Mouse (Mus musculus) forebrain, embryonic 14.5 days (tissue): Measurements from ENCODE around the gene Pcna. TPM values are rescaled to one million over a fixed set of nuclear protein-coding genes. Genes with fewer than 3 reads are reported as not detected.

Source experiments
- ATAC-seq: fragments of 200-750 bp; cut with Nextera tagmentation; 2 replicates; pipeline ENCODE4 v1.8.0; 2017; ENCODE audit warnings: mild to moderate bottlenecking, moderate library complexity
- DNase-seq: peaks from one replicate; pipeline ENCODE4 v3.0.0-alpha.2; 2015; ENCODE audit warnings: low spot score
- H3K27ac ChIP-seq: fragments of 300-500 bp; sonication (generic); 2 replicates; pipeline ENCODE4 v1.5.1; 2014; ENCODE audit warnings: low read depth, mild to moderate bottlenecking, control low read depth, low read length, moderate library complexity
- H3K27me3 ChIP-seq: fragments of 300-500 bp; sonication (generic); replicated peaks from 2 replicates; pipeline ENCODE4 v1.6.1; 2014; ENCODE audit warnings: low read length, control low read depth, mixed read lengths; ENCODE audit not compliant: control insufficient read depth, insufficient read depth
- H3K36me3 ChIP-seq: fragments of 300-500 bp; sonication (generic); 2 replicates; pipeline ENCODE4 v1.6.1; 2014; ENCODE audit warnings: low read length, control low read depth; ENCODE audit not compliant: control insufficient read depth, insufficient read depth
- H3K4me1 ChIP-seq: fragments of 300-500 bp; sonication (generic); 2 replicates; pipeline ENCODE4 v1.6.1; 2014; ENCODE audit warnings: antibody characterized with exemption, low read length, control low read depth; ENCODE audit not compliant: control insufficient read depth, insufficient read depth
- H3K4me2 ChIP-seq: fragments of 300-500 bp; sonication (generic); 2 replicates; pipeline ENCODE4 v1.6.1; 2014; ENCODE audit warnings: mild to moderate bottlenecking, control low read depth, low read length
- H3K4me3 ChIP-seq: fragments of 300-500 bp; sonication (generic); 2 replicates; pipeline ENCODE4 v1.5.1; 2014; ENCODE audit warnings: low read depth, low read length, control low read depth
- H3K9ac ChIP-seq: fragments of 300-500 bp; sonication (generic); 2 replicates; pipeline ENCODE4 v1.6.1; 2014; ENCODE audit warnings: mild to moderate bottlenecking, low read length, control low read depth, moderate library complexity
- H3K9me3 ChIP-seq: fragments of 300-500 bp; sonication (generic); replicated peaks from 2 replicates; pipeline ENCODE4 v1.6.1; 2016; ENCODE audit warnings: low read length, control low read depth, mixed read lengths; ENCODE audit not compliant: control insufficient read depth
- WGBS: fragments of 180-500 bp; shearing (Covaris S2); extraction: QIAGEN DNeasy Blood & Tissue Kit; methylation state at CpG from one replicate; pipeline ENCODE4 v1.1.7; 2014; 5-methylcytosine and 5-hydroxymethylcytosine counted together
- polyA plus RNA-seq: library from polyadenylated mRNA; unstranded; fragments of >200 nt; fragmentation: Nextera tagmentation; extraction: Ambion mirVana; gene quantifications from 2 replicates; pipeline ENCODE4 v1.2.1, GENCODE M21; 2014

The Pcna gene
- polyA plus RNA-seq, 1 experiment from 2014 or later: 258 TPM

GRCm38 (mm10) chr2:132232413-132232945 lies 20.6 kb downstream of the Pcna start:
- Histone ChIP-seq H3K9me3 (no peaks in the 10 kb centered on the region), H3K4me3 (no peak overlapping the region), H3K4me1 (no peaks in the 10 kb centered on the region), H3K36me3 (no peaks in the 10 kb centered on the region), H3K27ac (no peak overlapping the region), H3K27me3 (no peaks in the 10 kb centered on the region), H3K9ac (no peak overlapping the region), H3K4me2 (no peak overlapping the region)
- 65% methylated on average over 3 of the region's 3 CpGs for WGBS
- ATAC-seq (no peak), DNase-seq (no peak)

- no peaks in the 10 kb centered on the region for H3K36me3 ChIP-seq
- 91% methylated on average over 4 of the region's 4 CpGs for WGBS
- H3K27ac ChIP-seq: no peak overlapping the region
- DNase-seq (no peak), ATAC-seq (no peak)
- H3K9ac ChIP-seq: no peak overlapping the region
- H3K9me3 ChIP-seq: no peaks in the 10 kb centered on the region
- H3K4me3 ChIP-seq: no peak overlapping the region
- no peaks in the 10 kb centered on the region for H3K4me1 ChIP-seq
- H3K27me3 ChIP-seq: no peaks in the 10 kb centered on the region
- H3K4me2 ChIP-seq: no peak overlapping the region
Measured at GRCm38 (mm10) chr2:132224359-132224758, 28.8 kb downstream of the Pcna start.

- Histone ChIP-seq H3K4me2 (no peak overlapping the region), H3K4me3 (no peak overlapping the region), H3K27me3 (no peaks in the 10 kb centered on the region), H3K27ac (no peak overlapping the region), H3K9ac (no peak overlapping the region), H3K9me3 (no peaks in the 10 kb centered on the region), H3K4me1 (no peaks in the 10 kb centered on the region), H3K36me3 (no peaks in the 10 kb centered on the region)
- 72% methylated on average over 11 of the region's 11 CpGs for WGBS
- ATAC-seq: no peak
- no peak for DNase-seq
Measured at GRCm38 (mm10) chr2:132221611-132222073, 31.5 kb downstream of the Pcna start.

GRCm38 (mm10) chr2:132211995-132212656 lies 41.0 kb downstream of the Pcna start:
- Histone ChIP-seq H3K4me3 (no peak overlapping the region), H3K27me3 (no peaks in the 10 kb centered on the region), H3K27ac (no peak overlapping the region), H3K9me3 (no peaks in the 10 kb centered on the region), H3K36me3 (no peaks in the 10 kb centered on the region), H3K4me2 (no peak overlapping the region), H3K4me1 (no peaks in the 10 kb centered on the region), H3K9ac (no peak overlapping the region)
- DNase-seq: no peak
- ATAC-seq: no peak
- WGBS: 93% methylated on average over 5 of the region's 5 CpGs

- H3K27me3 ChIP-seq: no peaks in the 10 kb centered on the region
- H3K27ac ChIP-seq: no peak overlapping the region
- DNase-seq (no peak), ATAC-seq (no peak)
- no peaks in the 10 kb centered on the region for H3K9me3 ChIP-seq
- H3K4me3 ChIP-seq: no peak overlapping the region
- WGBS: 89% methylated on average over 9 of the region's 9 CpGs
- H3K4me1 ChIP-seq: no peaks in the 10 kb centered on the region
- no peak overlapping the region for H3K4me2 ChIP-seq
- no peaks in the 10 kb centered on the region for H3K36me3 ChIP-seq
- H3K9ac ChIP-seq: no peak overlapping the region
Measured at GRCm38 (mm10) chr2:132210806-132211312, 42.3 kb downstream of the Pcna start.

- no peaks in the 10 kb centered on the region for H3K4me1 ChIP-seq
- H3K27me3 ChIP-seq: no peaks in the 10 kb centered on the region
- 74% methylated on average over 8 of the region's 8 CpGs for WGBS
- H3K9ac ChIP-seq: no peak overlapping the region
- H3K4me3 ChIP-seq: no peak overlapping the region
- no peak for DNase-seq
- no peak for ATAC-seq
- no peaks in the 10 kb centered on the region for H3K9me3 ChIP-seq
- H3K36me3 ChIP-seq: no peaks in the 10 kb centered on the region
- H3K4me2 ChIP-seq: no peak overlapping the region
- no peak overlapping the region for H3K27ac ChIP-seq
Measured at GRCm38 (mm10) chr2:132208246-132208881, 44.8 kb downstream of the Pcna start.

- H3K9me3 ChIP-seq: no peaks in the 10 kb centered on the region
- H3K27me3 ChIP-seq: no peaks in the 10 kb centered on the region
- ATAC-seq (no peak), DNase-seq (no peak)
- no peak overlapping the region for H3K4me3 ChIP-seq
- H3K4me2 ChIP-seq: no peak overlapping the region
- WGBS: 88% methylated on average over 16 of the region's 16 CpGs
- H3K36me3 ChIP-seq: no peaks in the 10 kb centered on the region
- H3K9ac ChIP-seq: no peak overlapping the region
- H3K4me1 ChIP-seq: no peaks in the 10 kb centered on the region
- no peak overlapping the region for H3K27ac ChIP-seq
Measured at GRCm38 (mm10) chr2:132206316-132206881, 46.7 kb downstream of the Pcna start.

- Histone ChIP-seq H3K9ac (no peak overlapping the region), H3K36me3 (no peaks in the 10 kb centered on the region)
- 84% methylated on average over 4 of the region's 4 CpGs for WGBS
Measured at GRCm38 (mm10) chr2:132205549-132205948, 47.6 kb downstream of the Pcna start.

GRCm38 (mm10) chr2:132203773-132204172 lies 49.3 kb downstream of the Pcna start:
- no peaks in the 10 kb centered on the region for H3K9me3 ChIP-seq
- H3K9ac ChIP-seq: no peak overlapping the region
- H3K27me3 ChIP-seq: no peaks in the 10 kb centered on the region
- no peaks in the 10 kb centered on the region for H3K36me3 ChIP-seq
- H3K4me2 ChIP-seq: no peak overlapping the region
- WGBS: 91% methylated on average over 3 of the region's 3 CpGs
- no peak overlapping the region for H3K27ac ChIP-seq
- H3K4me3 ChIP-seq: no peak overlapping the region
- DNase-seq (no peak), ATAC-seq (no peak)
- no peaks in the 10 kb centered on the region for H3K4me1 ChIP-seq

More at GRCm38 (mm10) chr2:132205549-132205948, 47.6 kb downstream of the Pcna start:
- ATAC-seq (no peak), DNase-seq (no peak)
- Histone ChIP-seq H3K4me2 (no peak overlapping the region), H3K9me3 (no peaks in the 10 kb centered on the region), H3K4me3 (no peak overlapping the region), H3K27me3 (no peaks in the 10 kb centered on the region), H3K27ac (no peak overlapping the region), H3K4me1 (no peaks in the 10 kb centered on the region)
